Mouse (Mus musculus) cerebellum, adult 2 months (tissue): ENCODE measurements around the gene Nmi.

ENCODE experiments used
- CTCF ChIP-seq: fragments of 200-500 bp; IDR thresholded peaks from 2 replicates; pipeline ENCODE4 v1.5.1; 2011; ENCODE audit warnings: low read depth, mild to moderate bottlenecking, control low read depth, low read length, moderate library complexity, borderline replicate concordance; ENCODE audit not compliant: insufficient read depth
- POLR2A ChIP-seq: fragments of 200-500 bp; IDR thresholded peaks from 2 replicates; pipeline ENCODE4 v1.6.1; 2011; ENCODE audit warnings: low read length, control low read depth, borderline replicate concordance; ENCODE audit not compliant: insufficient read depth

GRCm38 (mm10) chr2:51991447-51991846, 18.2 kb upstream of the Nmi start:
- TF ChIP-seq POLR2A (no peak), CTCF (no peak)
